Mouse (Mus musculus) heart, embryonic 13.5 days (tissue): ENCODE results near the gene Rgl2. TPM values are rescaled to one million over a fixed set of nuclear protein-coding genes. Genes with fewer than 3 reads are reported as not detected.
"Not testable (repeated sequence)": the region's sequence is repeated elsewhere in the genome, so short reads cannot be mapped to it uniquely, and the experiment has no call there.

Source experiments
- ATAC-seq: fragments of 200-750 bp; cut with Nextera tagmentation; 2 replicates; pipeline ENCODE4 v1.8.0; 2017; ENCODE audit warnings: moderate TSS enrichment; ENCODE audit not compliant: insufficient number of reproducible peaks, low FRiP score, low TSS enrichment; ENCODE audit errors: extremely low read depth
- H3K27ac ChIP-seq: fragments of 300-500 bp; sonication (generic); replicated peaks from 2 replicates; pipeline ENCODE4 v1.5.1; 2015; ENCODE audit warnings: moderate library complexity, mild to moderate bottlenecking, inconsistent platforms
- H3K27me3 ChIP-seq: fragments of 300-500 bp; sonication (generic); replicated peaks from 2 replicates; pipeline ENCODE4 v1.6.1; 2015; ENCODE audit warnings: mild to moderate bottlenecking, inconsistent platforms
- H3K36me3 ChIP-seq: fragments of 300-500 bp; sonication (generic); 2 replicates; pipeline ENCODE4 v1.6.1; 2015; ENCODE audit warnings: mild to moderate bottlenecking, inconsistent platforms
- H3K4me1 ChIP-seq: fragments of 300-500 bp; sonication (generic); 2 replicates; pipeline ENCODE4 v1.6.1; 2015; ENCODE audit warnings: inconsistent platforms
- H3K4me2 ChIP-seq: fragments of 300-500 bp; sonication (generic); 2 replicates; pipeline ENCODE4 v1.6.1; 2015; ENCODE audit warnings: inconsistent platforms, mild to moderate bottlenecking, moderate library complexity
- H3K4me3 ChIP-seq: fragments of 300-500 bp; sonication (generic); 2 replicates; pipeline ENCODE4 v1.5.1; 2015; ENCODE audit warnings: moderate library complexity, mild to moderate bottlenecking, inconsistent platforms
- H3K9ac ChIP-seq: fragments of 300-500 bp; sonication (generic); 2 replicates; pipeline ENCODE4 v1.6.1; 2015; ENCODE audit warnings: inconsistent platforms, mild to moderate bottlenecking, moderate library complexity
- H3K9me3 ChIP-seq: fragments of 300-500 bp; sonication (generic); 2 replicates; pipeline ENCODE4 v1.6.1; 2016; ENCODE audit warnings: inconsistent platforms
- WGBS: fragments of 180-500 bp; shearing (Covaris S2); methylation state at CpG from one replicate; pipeline ENCODE4 v1.1.7; 2015; ENCODE audit warnings: mixed read lengths; 5-methylcytosine and 5-hydroxymethylcytosine counted together
- microRNA-seq: library from miRNA; unstranded; fragments of <30 nt; microRNA quantifications from one replicate; pipeline ENCODE4, GENCODE M21; 2016
- polyA plus RNA-seq: library from polyadenylated mRNA; unstranded; fragments of >200 nt; fragmentation: Nextera tagmentation; extraction: Ambion mirVana; gene quantifications from 2 replicates; pipeline ENCODE4 v1.2.1, GENCODE M21; 2015

Gene Rgl2
- polyA plus RNA-seq, 1 experiment from 2014 or later: 32.6 TPM

DNA sequence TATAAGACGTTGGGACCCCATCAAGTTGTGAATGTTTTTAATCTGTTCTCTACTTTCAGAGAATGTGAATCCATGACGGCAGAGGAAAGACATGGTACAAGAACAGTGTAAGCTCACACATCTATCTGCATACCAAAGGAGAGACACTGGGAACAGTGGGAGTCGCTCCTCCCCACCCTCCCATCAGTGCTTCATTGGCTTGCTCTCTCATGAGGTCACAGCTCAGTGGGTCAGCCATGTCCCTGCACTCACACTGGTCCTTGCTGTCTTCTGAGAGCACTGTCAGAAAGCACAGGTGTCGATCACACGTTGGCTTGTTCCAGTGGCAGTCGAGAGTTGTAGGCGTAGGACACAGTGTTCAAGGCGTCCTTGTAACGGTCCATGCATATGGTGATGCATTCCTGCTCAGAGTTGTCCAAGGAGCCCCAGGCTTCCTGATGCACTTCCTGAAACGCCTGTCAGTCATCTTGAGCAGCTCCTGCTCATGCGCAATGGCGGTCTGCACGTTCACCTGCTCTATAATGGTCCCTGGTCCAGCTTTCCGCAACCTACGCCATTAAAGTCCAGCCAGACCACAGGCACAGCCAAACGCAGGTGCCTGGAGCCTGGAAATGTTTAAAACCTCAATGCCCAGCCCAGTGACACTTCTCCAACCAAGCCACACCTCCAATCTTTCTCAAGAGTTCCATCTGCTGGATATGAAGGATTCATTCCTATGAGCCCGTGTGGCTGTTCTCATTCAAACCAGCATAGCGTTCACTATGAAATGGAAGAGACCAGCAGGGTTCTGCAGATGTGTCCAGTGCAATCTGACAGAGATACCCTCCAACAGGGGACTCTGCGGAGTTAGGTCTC is 51.1 kb downstream of the Rgl2 start:
- H3K4me3 ChIP-seq: 0 out of 2 replicates have a peak overlapping the region, but pooled peaks have one; percentile 56
- H3K27me3 ChIP-seq: peaks cover 55% of the 10 kb centered on the region
- peak overlapping the region; percentile 78 for H3K4me2 ChIP-seq
- no peak for ATAC-seq
- H3K36me3 ChIP-seq: no peaks in the 10 kb centered on the region
- H3K4me1 ChIP-seq: peaks cover 31% of the 10 kb centered on the region
- H3K27ac ChIP-seq: peak overlapping the region; percentile 60
- no peaks in the 10 kb centered on the region for H3K9me3 ChIP-seq
- 72% methylated on average over 19 of the region's 19 CpGs for WGBS
- H3K9ac ChIP-seq: 0 out of 2 replicates have a peak overlapping the region, but pooled peaks have one; percentile 1

DNA sequence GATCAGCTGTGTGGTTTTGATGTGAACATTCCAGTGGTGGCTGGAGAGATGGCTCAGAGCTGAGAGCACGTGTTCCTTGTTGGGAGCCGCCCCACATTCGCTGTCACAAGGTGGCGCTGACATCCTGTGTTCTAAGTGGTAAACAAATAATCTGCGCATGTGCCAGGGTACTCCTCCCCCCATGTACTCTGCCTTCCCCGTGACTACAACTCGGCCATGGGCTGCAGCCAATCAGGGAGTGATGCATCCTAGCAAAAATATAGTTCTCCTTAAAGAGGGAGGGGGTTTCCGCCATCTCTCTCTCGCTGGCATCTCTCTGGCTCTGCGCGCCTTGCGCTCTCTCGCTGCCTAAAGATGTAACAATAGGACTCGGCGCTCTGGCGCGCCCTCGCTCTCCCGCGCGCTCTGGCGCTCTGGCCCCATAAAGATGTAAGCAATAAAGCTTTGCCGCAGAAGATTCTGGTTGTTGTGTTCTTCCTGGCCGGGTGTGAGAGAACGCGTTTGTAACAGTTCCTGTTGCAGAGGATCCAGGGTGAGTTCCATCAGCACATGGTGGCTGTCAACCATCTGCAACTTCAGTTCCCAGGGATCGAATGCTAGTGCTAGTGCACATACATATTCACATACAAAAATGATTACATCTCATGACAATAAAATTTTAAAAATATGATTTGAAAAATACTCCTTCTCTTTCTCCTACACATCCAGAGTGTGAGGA is 52.0 kb downstream of the Rgl2 start:
- Histone ChIP-seq H3K9ac (peak overlapping the region; percentile 82), H3K4me2 (peak overlapping the region; percentile 78), H3K4me1 (peaks cover 31% of the 10 kb centered on the region), H3K4me3 (peak overlapping the region; percentile 56), H3K27ac (peak overlapping the region; percentile 77), H3K27me3 (peaks cover 48% of the 10 kb centered on the region)
- not testable (repeated sequence) for H3K36me3 ChIP-seq, H3K9me3 ChIP-seq
- 1% methylated on average over 27 of the region's 27 CpGs for WGBS
- ATAC-seq: peak; percentile 79

DNA sequence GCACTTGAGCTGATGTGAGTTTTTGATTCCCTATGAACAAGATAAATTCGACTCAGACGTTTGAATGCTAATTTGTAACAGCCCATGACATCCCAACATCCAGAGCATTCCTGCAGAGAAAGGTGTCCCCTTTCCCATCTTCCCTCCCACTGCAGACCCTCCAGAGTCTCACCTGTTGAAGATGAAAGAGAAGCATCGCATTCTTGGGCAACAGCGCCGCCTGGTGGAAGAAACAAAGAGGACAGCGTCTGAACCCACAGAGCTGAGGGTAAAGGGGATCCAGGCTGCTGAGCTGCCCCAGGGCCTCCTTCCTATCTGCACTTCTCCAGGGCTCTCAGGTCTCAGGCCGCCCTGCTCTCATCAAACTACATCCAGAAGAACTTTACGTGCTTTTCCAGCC is 52.8 kb downstream of the Rgl2 start:
- H3K4me2 ChIP-seq: peak overlapping the region; percentile 78
- not testable (repeated sequence) for H3K27ac ChIP-seq, ATAC-seq, H3K9me3 ChIP-seq, H3K9ac ChIP-seq, H3K36me3 ChIP-seq
- peak overlapping the region; percentile 56 for H3K4me3 ChIP-seq
- WGBS: 4% methylated on average over 8 of the region's 8 CpGs
- peaks cover 41% of the 10 kb centered on the region for H3K27me3 ChIP-seq
- peaks cover 31% of the 10 kb centered on the region for H3K4me1 ChIP-seq

Small RNAs within 50 kb of the gene (microRNA-seq; reads per million reads assigned to microRNA genes)
- gene Gm27740: not detected

Other genes with a start within 250 kb of the Rgl2 start
- 190 and 194 TPM in 2 replicates for gene Hnrnpm, start 242.7 kb upstream of the Rgl2 start, polyA plus RNA-seq
- 77.3 and 83.7 TPM in 2 replicates for gene March2, start 210.9 kb upstream of the Rgl2 start, polyA plus RNA-seq
- gene Rab11b, start 169.0 kb upstream of the Rgl2 start, polyA plus RNA-seq: 318 and 325 TPM in 2 replicates
- gene Angptl4, start 147.7 kb upstream of the Rgl2 start, polyA plus RNA-seq: 17.0 and 17.8 TPM in 2 replicates
- 40.0 and 47.0 TPM in 2 replicates for gene Kank3, start 119.0 kb upstream of the Rgl2 start, polyA plus RNA-seq
- gene Rps28, start 105.0 kb upstream of the Rgl2 start, polyA plus RNA-seq: 570 and 648 TPM in 2 replicates
- 527 and 576 TPM in 2 replicates for gene Ndufa7, start 105.0 kb upstream of the Rgl2 start, polyA plus RNA-seq
- gene Cd320, start 86.5 kb upstream of the Rgl2 start, polyA plus RNA-seq: 48.1 and 50.0 TPM in 2 replicates
- gene Gm7029, start 55.7 kb upstream of the Rgl2 start, polyA plus RNA-seq: not detected in 2 replicates
- 5.3 and 5.4 TPM in 2 replicates for gene Kifc1, start 38.9 kb upstream of the Rgl2 start, polyA plus RNA-seq
- gene Platr17, start 24.4 kb upstream of the Rgl2 start, polyA plus RNA-seq: 0.19 TPM in 1 of 2 replicates, not detected in the other
- 31.7 and 35.3 TPM in 2 replicates for gene Daxx, start 20.1 kb upstream of the Rgl2 start, polyA plus RNA-seq
- gene Tapbp, start 13.6 kb upstream of the Rgl2 start, polyA plus RNA-seq: 34.2 and 36.8 TPM in 2 replicates
- gene Zbtb22, start 13.6 kb upstream of the Rgl2 start, polyA plus RNA-seq: 12.8 and 12.9 TPM in 2 replicates
- 113 and 125 TPM in 2 replicates for gene Pfdn6, start 10.8 kb downstream of the Rgl2 start, polyA plus RNA-seq
- 20.5 and 20.6 TPM in 2 replicates for gene Wdr46, start 11.1 kb downstream of the Rgl2 start, polyA plus RNA-seq
- 4.5 and 7.0 TPM in 2 replicates for gene B3galt4, start 21.9 kb downstream of the Rgl2 start, polyA plus RNA-seq
- gene Vps52, start 26.3 kb downstream of the Rgl2 start, polyA plus RNA-seq: 36.0 and 39.6 TPM in 2 replicates
- gene Rps18, start 26.5 kb downstream of the Rgl2 start, polyA plus RNA-seq: 923 and 1,093 TPM in 2 replicates
- gene H2-K1, start 70.8 kb downstream of the Rgl2 start, polyA plus RNA-seq: 23.4 and 32.0 TPM in 2 replicates
- gene Ring1, start 95.1 kb downstream of the Rgl2 start, polyA plus RNA-seq: 10.4 and 14.9 TPM in 2 replicates
- gene H2-Ke6, start 98.5 kb downstream of the Rgl2 start, polyA plus RNA-seq: 37.7 and 45.6 TPM in 2 replicates
- 128 and 130 TPM in 2 replicates for gene Slc39a7, start 102.1 kb downstream of the Rgl2 start, polyA plus RNA-seq
- 28.5 and 32.4 TPM in 2 replicates for gene Rxrb, start 102.3 kb downstream of the Rgl2 start, polyA plus RNA-seq
- gene Col11a2, start 109.9 kb downstream of the Rgl2 start, polyA plus RNA-seq: 0.34 and 0.64 TPM in 2 replicates
- gene H2-Oa, start 162.8 kb downstream of the Rgl2 start, polyA plus RNA-seq: 0.23 TPM in 2 replicates
- gene H2-DMa, start 190.0 kb downstream of the Rgl2 start, polyA plus RNA-seq: 6.0 TPM in 2 replicates
- 69.0 and 70.0 TPM in 2 replicates for gene Brd2, start 193.1 kb downstream of the Rgl2 start, polyA plus RNA-seq
- gene H2-DMb2, start 213.8 kb downstream of the Rgl2 start, polyA plus RNA-seq: 0.15 and 0.20 TPM in 2 replicates
- gene H2-DMb1, start 223.5 kb downstream of the Rgl2 start, polyA plus RNA-seq: 0.24 and 0.27 TPM in 2 replicates